Comparison of ENCODE assay signal across 11 mouse cellular contexts in genomic region chr4:88514403-88514802, GRCm38 (mm10). TPM values are rescaled to one million over a fixed set of nuclear protein-coding genes. Genes with fewer than 3 reads are reported as not detected.
DNase-seq lines count a peak whose midpoint lies in the region; ATAC-seq and TF ChIP-seq lines count a peak whose summit lies in the region.
"Had no signal": no experiment of that assay in that cellular context is flagged by ENCODE, and none has a peak within 500 bp of the region (broad histone marks: within the 10 kb centered on the region; RNA-seq: fewer than 3 reads in every experiment).

No protein-coding gene starts in this region.

- no peak overlapping the region for H3K9ac ChIP-seq in lung, embryonic 14.5 days
- H3K9ac ChIP-seq: stomach, embryonic 15.5 days had no signal

- peak; percentile 75 for ATAC-seq in CD4-positive, CD25-positive, alpha-beta regulatory T cell, adult 4 months
- no peak for ATAC-seq in lung, embryonic 14.5 days (ENCODE audit: insufficient read depth)

- WGBS in cerebellum, adult 2 months: 33% methylated on average over 4 of the region's 4 CpGs
- 50% methylated on average over 4 of the region's 4 CpGs for WGBS in lung, embryonic 14.5 days

- no peak overlapping the region for H3K4me2 ChIP-seq in lung, embryonic 14.5 days
- H3K4me2 ChIP-seq: stomach, embryonic 15.5 days had no signal

- no peak for DNase-seq in cerebellum, adult 2 months
- no peak for DNase-seq in cerebellum, adult 11 months
- peak; percentile 69 for DNase-seq in brain, embryonic 14.5 days (ENCODE audit: low read depth)
- DNase-seq in gastrocnemius, postnatal 14 days: peak; percentile 47
- DNase-seq in kidney, postnatal 10 days: peak; percentile 75
- peak; percentile 76 for DNase-seq in lung, embryonic 14.5 days
- peak; percentile 59 for DNase-seq in right cerebral cortex, postnatal 14 days

- H3K36me3 ChIP-seq in lung, embryonic 14.5 days (ENCODE audit: insufficient read depth): no peaks in the 10 kb centered on the region
- H3K36me3 ChIP-seq: G1E; stomach, embryonic 15.5 days had no signal

- H3K4me3 ChIP-seq in cerebellum, adult 2 months (replicated peaks; ENCODE audit: insufficient read depth, low read depth, low read length): no peak overlapping the region
- no peak overlapping the region for H3K4me3 ChIP-seq in lung, embryonic 14.5 days (ENCODE audit: low read depth, low read length)
- H3K4me3 ChIP-seq: stomach, embryonic 15.5 days had no signal

- intact Hi-C loops in gastrocnemius, postnatal 14 days (cut with DNase I; ENCODE audit: low total_unique reads): no loop called here

- TF ChIP-seq CTCF in cerebellum, adult 2 months (IDR thresholded peaks at IDR 0.05; ENCODE audit: borderline replicate concordance, insufficient read depth, low read depth, low read length): peak; percentile 45; the same call in 1 of the 2 replicates
- TF ChIP-seq CTCF in brain, embryonic 14.5 days (IDR thresholded peaks at IDR 0.05; ENCODE audit: borderline replicate concordance, extremely low read depth, insufficient read depth, insufficient read length): peak; percentile 77
- peak; percentile 77 for TF ChIP-seq CTCF in lung, embryonic 14.5 days (IDR thresholded peaks at IDR 0.05; ENCODE audit: low read depth)

- no peaks in the 10 kb centered on the region for H3K4me1 ChIP-seq in cerebellum, adult 2 months (ENCODE audit: control insufficient read depth, insufficient read depth, low read length)
- peaks cover 5% of the 10 kb centered on the region for H3K4me1 ChIP-seq in lung, embryonic 14.5 days (ENCODE audit: insufficient read depth)

- H3K9me3 ChIP-seq in lung, embryonic 14.5 days (ENCODE audit: low read depth, low read length): no peaks in the 10 kb centered on the region
- H3K9me3 ChIP-seq: G1E; stomach, embryonic 15.5 days had no signal

- no peak overlapping the region for H3K27ac ChIP-seq in cerebellum, adult 2 months (ENCODE audit: insufficient read depth, low read length)
- H3K27ac ChIP-seq in lung, embryonic 14.5 days (ENCODE audit: low read depth): no peak overlapping the region
- H3K27ac ChIP-seq: stomach, embryonic 15.5 days had no signal

- TF ChIP-seq POLR2A in cerebellum, adult 2 months (IDR thresholded peaks at IDR 0.05; ENCODE audit: borderline replicate concordance, insufficient read depth, low read length): no peak
- TF ChIP-seq POLR2A in brain, embryonic 14.5 days (IDR thresholded peaks at IDR 0.05; ENCODE audit: borderline replicate concordance, extremely low read depth, insufficient read depth, insufficient read length, poor library complexity, severe bottlenecking): no peak

- H3K27me3 ChIP-seq in cerebellum, adult 2 months (ENCODE audit: control insufficient read depth, insufficient read depth, low read length): no peaks in the 10 kb centered on the region
- H3K27me3 ChIP-seq in lung, embryonic 14.5 days (ENCODE audit: insufficient read depth, low read length): no peaks in the 10 kb centered on the region
- H3K27me3 ChIP-seq: stomach, embryonic 15.5 days had no signal

RNA-seq across cellular contexts. Expression of gene Ifnb1, which starts 8.2 kb away (rescaled TPM):
- polyA plus RNA-seq in cerebellum, adult 2 months (2012; rRNA removed): not detected in 2 replicates
- not detected for polyA plus RNA-seq in CD4-positive, CD25-positive, alpha-beta regulatory T cell, adult 4 months (2017; shearing (Covaris generic))
- polyA plus RNA-seq in brain, embryonic 14.5 days (2012; rRNA removed): not detected in 2 replicates
- not detected for total RNA-seq in gastrocnemius, postnatal 14 days (2021)
- not detected in 2 replicates for polyA plus RNA-seq in lung, embryonic 14.5 days (2014; fragmentation: Nextera tagmentation; extraction: Ambion mirVana)
- total RNA-seq: G1E had no signal
- polyA plus RNA-seq: G1E; large intestine, adult 2 months; stomach, embryonic 15.5 days had no signal

RNA-seq across cellular contexts. Expression of gene Ifna15, which starts 43.6 kb away (rescaled TPM):
- not detected in 2 replicates for polyA plus RNA-seq in cerebellum, adult 2 months (2012; rRNA removed)
- not detected for polyA plus RNA-seq in CD4-positive, CD25-positive, alpha-beta regulatory T cell, adult 4 months (2017; shearing (Covaris generic))
- not detected in 2 replicates for polyA plus RNA-seq in brain, embryonic 14.5 days (2012; rRNA removed)
- total RNA-seq in gastrocnemius, postnatal 14 days (2021): not detected
- not detected in 2 replicates for polyA plus RNA-seq in lung, embryonic 14.5 days (2014; fragmentation: Nextera tagmentation; extraction: Ambion mirVana)
- total RNA-seq: G1E had no signal
- polyA plus RNA-seq: G1E; large intestine, adult 2 months; stomach, embryonic 15.5 days had no signal

RNA-seq across cellular contexts. Expression of gene Ifna14, which starts 57.2 kb away (rescaled TPM):
- not detected in 2 replicates for polyA plus RNA-seq in cerebellum, adult 2 months (2012; rRNA removed)
- not detected for polyA plus RNA-seq in CD4-positive, CD25-positive, alpha-beta regulatory T cell, adult 4 months (2017; shearing (Covaris generic))
- polyA plus RNA-seq in brain, embryonic 14.5 days (2012; rRNA removed): not detected in 2 replicates
- not detected for total RNA-seq in gastrocnemius, postnatal 14 days (2021)
- not detected in 2 replicates for polyA plus RNA-seq in lung, embryonic 14.5 days (2014; fragmentation: Nextera tagmentation; extraction: Ambion mirVana)
- polyA plus RNA-seq: G1E; large intestine, adult 2 months; stomach, embryonic 15.5 days had no signal

Comparison
In these comparisons a context has a peak if more than half of its experiments do, and no peak if none do; other contexts are left out.
1. DNase-seq: peak in brain, embryonic 14.5 days (single experiment), gastrocnemius, postnatal 14 days (single experiment), kidney, postnatal 10 days (single experiment), lung, embryonic 14.5 days (single experiment) and right cerebral cortex, postnatal 14 days (single experiment); none in cerebellum, adult 2 months (0 of 2) and cerebellum, adult 11 months (single experiment).
2. Peak in every context shown above with its lines, with median percentiles within 50 percentile points of each other: CTCF ChIP-seq.